Mouse (Mus musculus) liver, embryonic 11.5 days (tissue): ENCODE measurements at regions not wholly inside any gene's neighbourhood (a gene's known extent, or its start where the extent isn't known, plus 50 kb on each side); places are given as distances from the start of the nearest gene placed in this dataset.

Experiments used
- ATAC-seq: fragments of 200-750 bp; cut with Nextera tagmentation; replicated peaks from 2 replicates; pipeline ENCODE4 v1.8.0; 2017; ENCODE audit warnings: moderate number of reproducible peaks, mild to moderate bottlenecking, moderate TSS enrichment, moderate library complexity; ENCODE audit not compliant: low FRiP score
- DNase-seq: peaks from one replicate; pipeline ENCODE4 v3.0.0-alpha.2; 2017; ENCODE audit warnings: low spot score
- H3K27ac ChIP-seq: fragments of 300-500 bp; sonication (generic); 2 replicates; pipeline ENCODE4 v1.5.1; 2014; ENCODE audit warnings: mild to moderate bottlenecking, low read depth, low read length, control low read depth
- H3K27me3 ChIP-seq: fragments of 300-500 bp; sonication (generic); replicated peaks from 2 replicates; pipeline ENCODE4 v1.6.1; 2014; ENCODE audit warnings: low read length, mixed read lengths; ENCODE audit not compliant: control insufficient read depth, insufficient read depth
- H3K36me3 ChIP-seq: fragments of 300-500 bp; sonication (generic); 2 replicates; pipeline ENCODE4 v1.6.1; 2014; ENCODE audit warnings: mild to moderate bottlenecking, low read length, moderate library complexity, mixed read lengths; ENCODE audit not compliant: control insufficient read depth, insufficient read depth
- H3K4me1 ChIP-seq: fragments of 300-500 bp; sonication (generic); replicated peaks from 2 replicates; pipeline ENCODE4 v1.6.1; 2014; ENCODE audit warnings: low read length, mixed read lengths; ENCODE audit not compliant: control insufficient read depth, insufficient read depth
- H3K4me2 ChIP-seq: fragments of 300-500 bp; sonication (generic); 2 replicates; pipeline ENCODE4 v1.6.1; 2014; ENCODE audit warnings: mild to moderate bottlenecking, control low read depth, moderate library complexity
- H3K4me3 ChIP-seq: fragments of 300-500 bp; sonication (generic); 2 replicates; pipeline ENCODE4 v1.5.1; 2014; ENCODE audit warnings: low read depth, low read length, control low read depth
- H3K9ac ChIP-seq: fragments of 300-500 bp; sonication (generic); 2 replicates; pipeline ENCODE4 v1.6.1; 2014; ENCODE audit warnings: low read depth, low read length, control low read depth
- H3K9me3 ChIP-seq: fragments of 300-500 bp; sonication (generic); 2 replicates; pipeline ENCODE4 v1.6.1; 2016; ENCODE audit warnings: low read length, inconsistent platforms, mixed read lengths; ENCODE audit not compliant: control insufficient read depth
- whole genome bisulfite sequencing: fragments of 180-500 bp; shearing (Covaris S2); extraction: QIAGEN DNeasy Blood & Tissue Kit; methylation state at CpG from one replicate; pipeline ENCODE4 v1.1.7; 2014; 5-methylcytosine and 5-hydroxymethylcytosine counted together

DNA sequence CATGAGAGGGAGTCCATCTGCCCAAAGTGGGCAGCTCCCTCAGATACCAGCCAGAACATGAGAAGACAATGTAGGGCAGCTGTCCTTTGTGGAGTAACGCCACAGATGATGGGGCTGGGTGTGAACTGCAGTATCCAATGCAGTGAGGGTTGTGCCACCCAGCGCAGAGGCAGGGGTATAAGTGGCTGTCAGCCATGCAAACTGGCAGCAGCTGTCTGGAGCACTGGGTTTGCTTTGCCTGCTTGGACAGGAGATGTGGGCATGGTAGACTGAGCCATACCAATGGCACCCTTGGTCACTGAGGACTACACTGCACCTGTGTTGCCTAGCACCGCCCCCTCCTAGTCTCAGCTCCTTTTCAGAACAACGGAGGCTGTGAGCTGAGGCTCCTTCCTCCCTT, 244.6 kb upstream of the Mgmt start:
- Histone ChIP-seq H3K27ac (no peak overlapping the region), H3K36me3 (no peaks in the 10 kb centered on the region), H3K27me3 (no peaks in the 10 kb centered on the region), H3K9ac (no peak overlapping the region), H3K4me1 (no peaks in the 10 kb centered on the region), H3K4me3 (no peak overlapping the region), H3K9me3 (no peaks in the 10 kb centered on the region), H3K4me2 (no peak overlapping the region)
- ATAC-seq: no peak
- 85% methylated on average over 4 of the region's 4 CpGs for WGBS
- DNase-seq: no peak

DNA sequence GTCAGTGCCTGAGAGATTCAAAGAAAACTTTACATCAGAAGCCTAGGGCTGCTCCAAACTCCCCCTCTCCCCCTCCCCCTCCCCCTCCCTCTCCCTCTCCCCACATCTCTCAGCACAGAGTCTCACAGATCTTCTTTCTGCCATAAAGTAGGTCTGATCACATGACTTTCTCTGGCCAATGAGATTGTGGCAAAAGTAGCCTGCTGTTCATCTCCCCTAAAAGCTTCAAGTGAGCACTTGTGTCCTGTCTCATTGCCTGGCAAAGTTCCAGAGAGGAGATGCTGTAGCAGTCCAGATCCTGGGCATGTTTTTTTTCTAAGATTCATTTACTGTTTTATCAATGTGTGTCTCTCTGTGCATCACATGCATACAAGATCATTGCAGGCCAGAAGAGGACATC, 234.5 kb upstream of the Mgmt start:
- Histone ChIP-seq H3K9me3 (no peaks in the 10 kb centered on the region), H3K27ac (no peak overlapping the region), H3K9ac (no peak overlapping the region), H3K4me2 (no peak overlapping the region), H3K4me3 (no peak overlapping the region), H3K36me3 (no peaks in the 10 kb centered on the region), H3K27me3 (no peaks in the 10 kb centered on the region), H3K4me1 (no peaks in the 10 kb centered on the region)
- ATAC-seq (no peak), DNase-seq (no peak)

DNA sequence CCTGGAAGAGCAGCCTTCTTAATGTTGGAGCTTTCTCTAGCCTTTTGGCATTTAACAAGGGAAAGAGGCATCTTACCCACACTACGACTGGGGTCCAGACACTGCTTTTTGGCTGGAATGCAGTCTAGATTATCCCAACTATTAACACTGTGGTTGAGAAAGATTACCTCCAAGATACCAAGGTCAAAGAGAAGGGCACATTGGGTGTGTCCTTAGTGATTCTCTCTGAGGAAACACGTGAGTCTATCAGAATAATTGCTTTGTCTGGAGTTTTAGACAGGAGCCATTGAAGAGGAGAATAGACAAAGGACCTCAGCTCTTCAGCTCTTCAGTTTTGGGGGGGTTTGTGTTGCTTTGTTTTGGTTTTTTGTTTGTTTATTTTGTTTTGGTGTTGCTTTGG, 234.0 kb upstream of the Mgmt start:
- ATAC-seq (no peak), DNase-seq (no peak)
- Histone ChIP-seq H3K9me3 (no peaks in the 10 kb centered on the region), H3K4me2 (no peak overlapping the region), H3K27me3 (no peaks in the 10 kb centered on the region), H3K36me3 (no peaks in the 10 kb centered on the region), H3K4me1 (no peaks in the 10 kb centered on the region), H3K4me3 (no peak overlapping the region), H3K9ac (no peak overlapping the region), H3K27ac (no peak overlapping the region)
- 57% methylated on average over 2 of the region's 2 CpGs for WGBS

DNA sequence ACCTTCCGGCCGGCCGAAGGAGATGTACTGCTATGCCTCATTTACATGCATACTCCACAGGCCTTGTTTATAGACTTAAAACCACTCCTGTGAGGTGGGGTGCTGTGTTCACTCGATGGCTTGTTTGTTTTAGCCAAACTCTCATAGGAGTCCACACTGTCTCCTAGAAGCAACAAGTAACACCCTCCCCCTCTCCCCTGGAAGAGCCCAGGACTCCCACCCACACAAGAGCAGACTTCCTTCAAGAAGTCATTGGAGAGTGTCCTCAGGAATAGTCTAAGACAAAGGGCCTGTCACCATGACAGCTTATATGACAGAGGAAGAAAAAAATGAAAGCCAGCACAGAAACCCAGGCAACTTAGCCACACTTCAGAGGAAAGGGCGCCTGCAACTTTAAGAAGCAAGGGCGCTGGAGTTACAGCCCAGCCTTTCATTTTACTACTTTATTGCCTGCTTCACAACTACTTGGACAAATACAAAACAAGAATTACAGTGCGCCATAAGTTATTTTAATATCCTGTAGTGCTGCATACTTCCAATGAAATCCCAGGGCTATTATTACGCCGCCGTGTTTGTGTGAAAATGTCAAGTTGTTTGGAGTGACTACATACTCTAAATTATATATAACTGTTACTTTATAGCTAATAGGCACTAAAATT, 229.9 kb upstream of the Mgmt start:
- no peaks in the 10 kb centered on the region for H3K36me3 ChIP-seq
- ATAC-seq: no peak
- no peak overlapping the region for H3K27ac ChIP-seq
- no peaks in the 10 kb centered on the region for H3K9me3 ChIP-seq
- DNase-seq: no peak
- H3K4me3 ChIP-seq: no peak overlapping the region
- WGBS: 81% methylated on average over 10 of the region's 10 CpGs
- H3K9ac ChIP-seq: no peak overlapping the region
- H3K4me1 ChIP-seq: no peaks in the 10 kb centered on the region
- no peak overlapping the region for H3K4me2 ChIP-seq
- no peaks in the 10 kb centered on the region for H3K27me3 ChIP-seq

DNA sequence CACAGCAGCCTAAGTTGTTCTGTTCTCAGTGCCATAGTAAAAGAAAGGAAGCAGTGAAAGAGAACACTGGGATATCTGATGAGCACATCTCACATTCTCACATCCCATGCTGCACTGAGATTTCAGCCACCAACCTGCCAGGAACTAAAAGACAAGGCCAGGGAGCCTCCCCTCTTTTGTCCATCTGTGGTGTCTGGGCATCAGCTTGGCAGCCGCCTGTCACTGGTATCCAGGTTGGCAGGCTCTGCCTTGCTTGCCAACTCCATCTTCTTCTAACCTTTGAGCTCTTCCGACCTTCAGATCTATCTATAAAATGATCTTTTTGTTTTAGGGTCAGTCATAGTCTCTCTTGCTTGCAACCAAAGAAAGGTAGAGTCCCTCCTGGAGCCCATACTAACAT, 228.5 kb upstream of the Mgmt start:
- Histone ChIP-seq H3K9me3 (no peaks in the 10 kb centered on the region), H3K9ac (no peak overlapping the region), H3K4me3 (no peak overlapping the region), H3K27me3 (no peaks in the 10 kb centered on the region), H3K4me1 (no peaks in the 10 kb centered on the region), H3K36me3 (no peaks in the 10 kb centered on the region), H3K27ac (no peak overlapping the region), H3K4me2 (no peak overlapping the region)
- WGBS: 86% methylated on average over 2 of the region's 2 CpGs
- DNase-seq: no peak
- ATAC-seq: no peak

DNA sequence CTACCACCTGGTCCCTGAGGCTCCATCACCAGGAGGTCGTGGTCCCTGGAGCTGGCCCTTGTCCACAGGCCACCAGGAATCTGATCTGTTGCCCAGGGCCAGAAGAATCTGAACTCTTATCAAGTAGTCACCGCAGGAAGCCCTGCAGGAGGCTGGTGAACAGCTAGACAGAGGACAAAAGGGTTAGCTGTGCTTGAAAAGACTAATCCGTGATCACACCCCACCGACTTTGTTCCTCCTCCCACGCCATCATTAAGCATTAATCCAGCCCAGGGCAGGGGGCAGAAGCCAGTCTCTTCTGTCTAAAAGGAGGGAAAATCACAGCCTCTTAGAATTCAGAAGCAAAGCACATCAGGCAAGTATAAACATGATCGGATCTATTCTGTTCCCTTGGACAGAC, 227.7 kb upstream of the Mgmt start:
- WGBS: 12% methylated on average over 6 of the region's 6 CpGs
- ATAC-seq (no peak), DNase-seq (no peak)
- Histone ChIP-seq H3K4me2 (no peak overlapping the region), H3K9ac (no peak overlapping the region), H3K9me3 (no peaks in the 10 kb centered on the region), H3K27me3 (no peaks in the 10 kb centered on the region), H3K4me3 (no peak overlapping the region), H3K4me1 (no peaks in the 10 kb centered on the region), H3K27ac (no peak overlapping the region), H3K36me3 (no peaks in the 10 kb centered on the region)

DNA sequence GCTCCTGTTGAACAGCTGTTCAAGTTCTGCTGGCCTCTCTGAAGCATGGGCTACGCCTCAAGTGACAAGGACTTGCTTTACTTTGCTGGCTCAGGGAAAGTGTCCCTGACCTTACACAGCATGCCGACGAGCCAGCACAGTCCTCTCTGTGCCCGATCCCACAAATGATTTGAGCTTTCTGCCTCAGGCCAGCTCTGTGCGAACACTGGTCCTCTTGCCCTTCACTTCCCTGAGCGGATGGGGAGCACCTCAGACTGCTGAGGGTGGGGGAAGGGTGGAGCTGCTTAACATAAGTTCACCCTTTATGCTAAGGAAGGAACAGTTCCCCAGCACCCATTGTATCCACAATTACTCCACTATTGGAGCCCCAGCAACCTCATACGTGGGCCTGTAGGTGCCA, 223.7 kb upstream of the Mgmt start:
- no peaks in the 10 kb centered on the region for H3K4me1 ChIP-seq
- DNase-seq: no peak
- no peaks in the 10 kb centered on the region for H3K36me3 ChIP-seq
- H3K4me3 ChIP-seq: no peak overlapping the region
- no peak overlapping the region for H3K4me2 ChIP-seq
- no peak overlapping the region for H3K9ac ChIP-seq
- H3K9me3 ChIP-seq: no peaks in the 10 kb centered on the region
- 74% methylated on average over 7 of the region's 7 CpGs for WGBS
- no peak overlapping the region for H3K27ac ChIP-seq
- H3K27me3 ChIP-seq: no peaks in the 10 kb centered on the region
- ATAC-seq: no peak

DNA sequence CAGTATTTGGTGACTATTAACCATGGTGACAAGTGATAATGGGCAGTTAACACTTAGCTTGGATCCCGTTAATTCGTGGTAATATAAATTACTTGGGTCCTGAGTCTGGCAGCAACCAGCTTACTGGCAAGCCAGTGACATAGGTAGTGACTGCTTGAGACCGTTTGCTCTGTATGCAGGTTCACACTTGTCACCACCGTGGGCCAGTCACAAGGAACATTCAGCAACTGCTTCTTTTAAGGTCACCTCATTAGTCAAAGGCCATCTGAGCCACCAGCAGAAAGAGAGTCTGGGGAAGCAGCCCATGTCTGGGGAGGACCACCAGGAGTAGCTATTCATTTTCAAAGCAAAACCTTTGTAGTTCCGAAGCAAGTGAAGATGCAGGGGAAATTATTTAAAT, 220.3 kb upstream of the Mgmt start:
- Histone ChIP-seq H3K4me2 (no peak overlapping the region), H3K4me3 (no peak overlapping the region), H3K36me3 (no peaks in the 10 kb centered on the region), H3K4me1 (no peaks in the 10 kb centered on the region), H3K9ac (no peak overlapping the region), H3K27me3 (no peaks in the 10 kb centered on the region), H3K9me3 (no peaks in the 10 kb centered on the region), H3K27ac (no peak overlapping the region)
- ATAC-seq (no peak), DNase-seq (no peak)
- 38% methylated on average over 5 of the region's 5 CpGs for WGBS

DNA sequence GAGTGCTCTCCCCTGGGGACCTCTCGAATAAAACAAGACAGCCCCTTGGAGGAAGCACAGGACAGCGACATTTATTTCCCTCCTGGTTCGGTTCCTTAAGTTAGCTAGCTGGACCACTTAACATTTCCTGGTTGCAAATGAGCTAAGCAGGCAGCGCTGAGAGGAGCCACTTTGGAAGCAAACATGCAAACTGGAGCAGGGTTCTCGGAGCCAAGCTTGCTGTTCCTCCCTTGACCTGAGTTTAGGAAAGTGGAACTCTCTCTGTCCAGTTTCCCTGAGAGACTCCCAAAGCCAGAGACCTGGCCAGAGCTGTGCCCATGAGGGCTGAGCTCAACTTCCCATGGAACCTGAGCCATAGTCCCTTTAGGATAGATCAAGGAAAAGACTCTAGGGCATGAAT, 219.4 kb upstream of the Mgmt start:
- Histone ChIP-seq H3K4me2 (no peak overlapping the region), H3K4me1 (no peaks in the 10 kb centered on the region), H3K27me3 (no peaks in the 10 kb centered on the region), H3K36me3 (no peaks in the 10 kb centered on the region), H3K4me3 (no peak overlapping the region), H3K9ac (no peak overlapping the region), H3K27ac (no peak overlapping the region), H3K9me3 (no peaks in the 10 kb centered on the region)
- 37% methylated on average over 5 of the region's 5 CpGs for WGBS
- no peak for ATAC-seq
- no peak for DNase-seq
